Mouse (Mus musculus) megakaryocyte-erythroid progenitor cell, adult 5-6 weeks (primary cell): Measurements from ENCODE around the gene E4f1. TPM values are rescaled to one million over a fixed set of nuclear protein-coding genes. Genes with fewer than 3 reads are reported as not detected.
"Not testable (repeated sequence)": the region's sequence is repeated elsewhere in the genome, so short reads cannot be mapped to it uniquely, and the experiment has no call there.

Experiments
- ATAC-seq: replicated peaks from 2 replicates; pipeline ENCODE4 v1.8.0; 2016; ENCODE audit warnings: mild to moderate bottlenecking, inconsistent platforms; ENCODE audit not compliant: severe bottlenecking, poor library complexity, low FRiP score, low TSS enrichment
- total RNA-seq, 2 experiments: library from RNA; stranded (forward) in 1 of 2; stranded (reverse) in 1 of 2; fragments of 200-1000, 215-1000 nt in 1 of 2; fragments of >200 nt in 1 of 2; fragmentation: Nextera tagmentation in 1 of 2; gene quantifications; 2 replicates each; pipeline ENCODE4 v1.2.3; 2014 to 2017

Gene E4f1
- total RNA-seq, 2 experiments from 2014 or later, result 20.8 to 60.9 TPM

DNA sequence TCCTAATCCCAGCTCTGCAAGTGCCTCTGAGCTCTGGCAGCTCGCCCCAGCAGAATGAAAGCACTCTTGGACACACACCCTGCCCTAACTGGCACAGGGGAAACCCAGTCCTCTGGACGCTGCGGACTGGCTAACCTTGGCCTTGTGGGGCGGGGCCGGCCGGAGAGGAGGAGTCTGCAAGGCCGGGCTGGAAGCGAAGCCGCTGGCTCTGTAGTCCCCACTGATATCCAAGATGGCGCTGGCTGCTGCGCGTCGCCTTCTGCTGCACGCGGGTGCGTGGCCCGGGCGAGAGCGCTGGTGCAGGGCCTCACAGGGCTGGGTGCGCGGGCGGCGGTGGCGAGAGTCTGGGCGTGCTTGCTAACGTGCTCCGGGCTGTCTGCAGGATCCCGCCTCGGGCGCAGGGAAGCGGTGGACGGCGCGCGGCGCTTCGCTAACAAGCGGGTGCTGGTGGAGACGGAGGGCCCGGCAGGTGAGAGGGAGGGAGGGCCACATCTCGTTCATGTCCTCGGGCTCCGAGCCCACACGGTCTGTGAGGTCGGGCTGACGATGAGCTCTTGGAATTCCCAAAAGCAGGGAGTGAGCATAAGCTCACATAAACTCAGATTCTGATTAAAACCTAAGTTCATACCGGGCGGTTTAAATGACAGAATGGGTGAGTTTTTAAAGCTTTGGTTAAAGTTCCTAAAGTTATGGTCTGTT is 43.5 kb downstream of the E4f1 start, which contains the start of gene Eci1:
Eci1 (plus strand) TSS at position 171 of the 699 bp plus-strand sequence.
- ATAC-seq, result peak; percentile 96

DNA sequence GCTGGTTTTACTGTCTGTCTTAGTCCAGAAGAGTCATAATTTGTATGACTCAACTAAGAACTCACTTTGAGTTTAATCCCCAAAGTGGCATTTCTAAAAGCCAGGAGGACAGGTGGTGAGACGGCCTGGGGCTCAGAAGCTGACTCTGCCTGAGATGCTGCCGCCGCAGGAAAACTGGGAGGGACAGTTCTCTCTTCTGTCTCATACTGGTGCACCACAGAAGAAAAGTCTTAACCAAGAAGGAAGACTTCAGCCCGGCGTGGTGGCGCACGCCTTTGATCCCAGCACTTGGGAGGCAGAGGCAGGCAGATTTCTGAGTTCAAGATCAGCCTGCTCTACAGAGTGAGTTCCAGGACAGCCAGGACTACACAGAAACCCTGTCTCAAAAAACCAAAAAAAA is 44.2 kb downstream of the E4f1 start:
- no peak for ATAC-seq

DNA sequence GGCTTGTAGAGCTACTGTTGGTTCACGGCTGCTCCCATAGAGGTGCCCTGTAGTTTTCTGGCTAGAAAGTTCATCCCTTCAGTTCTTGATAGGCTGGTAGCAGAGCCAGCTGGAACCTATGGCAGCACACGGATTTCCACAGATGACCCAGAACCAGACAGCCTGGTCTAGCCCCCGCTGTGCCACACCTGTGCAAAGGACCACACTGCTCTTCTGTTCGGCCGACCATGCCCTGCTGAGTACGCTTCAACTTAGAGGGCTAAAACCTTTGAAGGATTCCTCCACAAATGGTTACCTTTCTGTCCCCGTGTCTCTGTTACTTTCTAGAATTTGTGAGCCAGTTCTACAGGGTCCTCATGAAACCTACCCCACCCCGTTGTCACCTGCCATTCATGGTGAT is 44.8 kb downstream of the E4f1 start:
- ATAC-seq, result not testable (repeated sequence)

DNA sequence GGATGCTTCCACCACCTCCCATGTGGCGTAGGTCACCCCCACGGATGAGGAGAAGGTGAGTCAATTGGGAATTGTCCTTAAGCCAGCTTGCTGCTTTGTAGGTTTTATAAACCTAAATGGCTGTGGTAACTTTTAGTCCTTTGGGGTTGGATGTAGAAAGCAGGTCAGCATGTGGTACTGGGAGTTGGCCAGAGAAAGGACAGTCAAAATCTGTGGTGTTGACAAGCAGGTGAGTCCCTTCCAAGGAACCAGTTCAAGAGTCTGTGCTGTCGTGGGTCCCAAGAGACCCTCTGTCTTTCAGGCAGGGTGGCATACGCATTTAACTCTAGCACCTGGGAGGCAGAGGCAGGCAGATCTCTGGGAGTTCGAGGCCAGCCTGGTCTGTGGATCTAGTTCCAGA is 45.6 kb downstream of the E4f1 start:
- no peak for ATAC-seq

DNA sequence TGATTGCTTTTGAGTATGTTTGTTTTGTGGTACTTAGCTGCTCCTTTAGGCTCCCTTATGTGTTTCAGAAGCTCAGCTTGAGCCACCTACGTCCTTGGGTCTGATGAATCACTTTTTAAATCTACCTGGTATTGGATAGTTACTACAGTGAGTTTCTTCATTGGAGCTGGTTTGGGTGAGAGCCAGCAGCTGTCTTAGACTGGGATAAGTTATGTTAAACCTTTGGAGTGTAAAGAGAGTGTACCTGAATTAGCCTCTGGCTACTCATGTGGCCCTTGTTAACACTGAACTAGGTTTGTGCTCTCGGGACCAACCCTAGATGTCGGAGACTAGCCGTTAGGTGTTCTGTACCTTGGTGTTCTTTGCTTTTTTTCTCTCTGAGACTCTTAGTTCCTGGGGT is 47.0 kb downstream of the E4f1 start:
- no peak for ATAC-seq

DNA sequence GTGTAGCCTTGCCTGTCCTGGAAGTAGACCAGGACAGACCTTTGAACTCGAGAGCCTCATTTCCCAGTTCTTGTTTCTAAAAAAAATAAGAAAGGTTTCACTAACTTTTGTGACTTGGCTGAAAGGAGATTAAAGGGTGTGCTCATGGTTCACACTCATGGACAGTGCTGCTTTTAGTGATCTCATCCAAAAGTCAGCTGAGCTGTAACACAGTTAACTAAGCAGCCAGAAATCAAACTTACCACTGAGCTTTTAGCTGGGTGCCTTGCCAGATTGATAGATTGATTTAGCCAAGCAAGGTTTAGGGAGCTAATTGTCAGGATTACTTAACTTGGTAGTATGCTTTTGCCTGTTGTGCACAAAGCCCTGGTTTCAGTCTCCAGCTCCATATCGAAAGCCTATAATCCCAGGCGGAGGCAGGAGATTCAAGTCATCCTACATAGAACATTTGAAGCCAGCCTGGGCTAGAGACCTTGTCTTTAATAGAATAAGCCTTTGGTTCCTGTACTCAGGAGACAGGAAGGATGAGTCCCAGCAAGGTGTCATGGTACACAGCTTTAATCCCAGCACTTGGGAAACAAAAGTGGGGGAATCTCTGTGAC is 54.0 kb downstream of the E4f1 start:
- no peak for ATAC-seq

DNA sequence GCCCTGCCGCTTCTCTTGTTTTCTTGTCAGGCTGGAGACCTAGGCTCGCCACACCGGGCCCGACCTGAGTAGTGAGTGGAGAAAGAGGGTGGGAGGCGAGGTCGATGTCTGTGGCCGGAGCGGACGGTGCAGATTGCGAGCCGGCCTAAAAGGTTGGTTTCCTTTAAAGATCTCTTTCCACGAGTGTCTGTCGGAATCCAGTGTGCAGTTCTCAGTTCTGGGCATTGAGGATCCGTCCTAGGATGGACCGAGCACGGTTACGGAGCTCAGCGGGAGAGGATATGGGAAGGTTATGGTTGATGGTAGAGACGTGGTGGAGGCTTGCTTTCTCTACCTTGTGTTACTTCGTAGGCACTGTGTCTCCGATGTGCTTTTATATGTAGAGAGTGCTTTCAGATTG is 55.1 kb downstream of the E4f1 start:
- ATAC-seq, result no peak

DNA sequence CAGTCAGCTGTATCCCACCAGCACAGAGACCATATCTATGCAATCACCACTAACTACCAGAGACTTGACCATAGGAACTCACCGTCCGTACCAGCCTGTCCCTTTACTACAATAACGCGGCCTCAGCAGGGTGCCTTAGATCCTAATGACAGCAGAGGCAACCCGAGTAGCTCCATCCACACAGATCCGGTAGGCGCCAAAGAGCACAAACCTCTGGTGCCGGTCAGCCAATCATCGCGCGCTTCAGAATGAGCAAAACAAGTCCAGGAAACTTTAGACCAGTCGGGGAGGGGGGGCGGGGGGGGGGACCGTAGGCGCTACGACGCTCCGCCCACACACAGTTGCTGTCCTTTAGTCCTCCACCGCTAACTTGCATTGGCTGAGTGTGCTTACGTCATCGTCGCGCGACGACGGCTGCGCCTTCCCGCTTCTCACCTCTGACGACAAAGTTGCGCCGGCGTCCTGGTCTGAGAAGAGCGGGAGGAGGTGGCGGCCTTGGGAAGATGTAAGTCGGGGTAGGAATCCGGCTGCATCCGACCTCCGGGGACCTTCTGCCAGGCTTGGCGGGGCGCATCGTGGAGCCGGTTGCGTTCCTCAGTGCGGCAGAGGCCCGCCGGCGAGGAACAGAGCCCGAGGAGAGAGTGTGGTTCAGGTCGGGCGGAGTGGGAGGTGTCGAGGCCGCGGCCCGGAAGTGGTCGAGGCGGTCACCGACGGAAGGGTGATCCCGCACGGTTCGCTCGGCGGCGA is 55.7 kb downstream of the E4f1 start, which contains the start of gene Rnps1:
Rnps1 (plus strand) TSS at position 336 of the 747 bp plus-strand sequence.
- peak; percentile 84 for ATAC-seq

DNA sequence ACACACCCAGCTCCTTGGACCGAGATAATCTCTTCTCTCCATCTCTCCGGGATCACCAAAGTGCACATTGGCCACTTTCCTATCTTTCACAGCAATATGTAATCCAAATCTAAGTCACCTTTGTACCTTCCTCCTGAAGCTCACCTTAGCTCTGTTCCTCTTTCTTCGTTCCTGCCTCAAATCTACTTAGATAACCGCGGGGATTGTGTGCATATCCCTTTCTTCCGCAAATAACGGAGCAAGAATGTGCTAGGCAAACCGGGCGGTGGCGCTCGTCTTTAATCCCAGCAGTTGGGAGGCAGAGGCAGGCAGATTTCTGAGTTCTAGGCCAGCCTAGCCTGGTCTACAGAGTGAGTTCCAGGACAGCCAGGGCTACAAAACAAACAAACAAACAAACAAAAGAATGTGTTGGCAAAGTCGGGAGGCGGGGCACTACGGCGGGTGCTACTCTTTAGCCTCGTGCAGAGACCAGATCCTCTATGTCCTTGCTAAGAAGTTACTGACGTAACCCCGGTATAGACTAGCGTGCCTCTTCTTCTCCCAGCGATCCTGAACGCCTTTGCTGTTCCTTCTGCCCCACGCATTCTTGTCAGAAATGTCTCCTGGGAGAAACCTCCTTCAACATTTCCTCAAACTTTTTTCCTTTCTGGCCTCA is 56.4 kb downstream of the E4f1 start:
- ATAC-seq, result no peak

DNA sequence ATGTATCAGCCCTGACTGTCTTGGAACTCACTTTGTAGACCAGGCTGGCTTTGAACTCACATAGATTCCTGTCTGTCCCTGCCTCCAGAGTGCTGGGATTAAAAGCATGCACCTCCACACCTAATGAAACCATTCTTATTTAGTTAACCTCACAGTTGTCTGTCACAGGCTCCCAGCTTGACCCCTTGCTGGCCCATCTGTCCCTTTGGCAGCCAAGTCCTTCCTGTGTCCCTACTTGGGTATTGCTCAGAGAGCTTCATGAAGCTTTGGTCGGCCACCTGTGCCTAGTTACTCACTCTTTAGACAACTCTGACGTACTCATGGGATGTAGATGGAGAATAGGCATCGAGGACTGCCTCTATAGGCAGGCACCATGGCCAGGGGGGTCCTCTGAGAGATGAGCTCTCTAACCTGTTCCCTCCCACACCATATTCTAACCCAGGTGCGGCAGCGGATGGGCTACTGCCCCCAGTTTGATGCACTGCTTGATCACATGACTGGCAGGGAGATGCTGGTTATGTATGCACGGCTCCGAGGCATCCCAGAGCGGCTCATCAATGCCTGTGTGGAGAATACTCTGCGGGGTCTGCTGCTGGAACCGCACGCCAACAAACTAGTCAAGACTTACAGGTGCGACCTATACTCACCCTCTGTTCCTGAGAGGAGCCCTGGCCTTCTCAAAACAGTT is 62.9 kb downstream of the E4f1 start:
- no peak for ATAC-seq

DNA sequence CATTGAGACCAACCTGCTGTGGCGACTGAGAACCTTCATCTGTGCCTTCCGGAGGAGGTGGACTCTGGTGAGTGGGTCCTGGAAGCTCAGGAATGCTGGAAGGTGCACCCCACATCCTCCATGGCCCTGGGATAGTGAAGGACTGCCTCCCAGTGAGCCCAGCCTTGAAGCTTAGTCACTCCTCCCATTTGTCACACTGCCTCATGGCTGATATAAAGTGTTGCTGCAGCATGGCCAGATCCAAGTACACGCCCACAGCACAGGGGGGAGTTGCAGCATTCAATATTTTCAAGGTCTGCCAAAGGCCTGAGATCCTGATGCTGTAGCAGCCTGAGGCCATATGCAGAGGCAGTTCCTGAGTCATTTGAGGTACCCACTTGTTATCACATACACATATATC is 67.7 kb downstream of the E4f1 start:
- no peak for ATAC-seq

DNA sequence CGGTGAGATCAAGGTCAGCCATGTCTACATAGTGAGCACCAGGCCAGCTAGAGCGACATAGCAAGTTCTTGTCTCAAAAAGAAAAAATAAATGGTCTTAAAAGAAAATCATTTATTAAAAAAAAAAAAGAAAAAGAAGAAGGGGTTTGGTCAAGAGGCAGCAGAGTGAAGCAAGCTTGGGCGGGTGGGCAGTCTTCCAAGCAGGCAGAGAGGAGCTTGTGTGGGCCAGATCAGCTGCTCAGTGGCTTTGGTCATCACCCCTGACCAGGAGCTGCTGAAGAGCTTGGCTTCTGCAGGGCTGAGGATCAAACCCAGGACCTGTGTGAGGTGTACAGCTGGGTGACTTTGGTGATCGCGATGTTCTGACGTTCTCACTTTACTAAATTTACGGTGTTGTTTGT is 75.7 kb downstream of the E4f1 start:
- no peak for ATAC-seq

Other genes starting within 250 kb of the E4f1 start
- gene Tedc2, start 249.5 kb downstream of the E4f1 start, total RNA-seq (2014; fragmentation: Nextera tagmentation), result 19.8 and 31.0 TPM in 2 replicates
- 16.8 and 18.0 TPM in 2 replicates for gene Tedc2, start 249.5 kb downstream of the E4f1 start, total RNA-seq (2017)
- gene Ccnf, start 218.8 kb downstream of the E4f1 start, total RNA-seq (2014; fragmentation: Nextera tagmentation), result 34.7 and 40.9 TPM in 2 replicates
- gene Ccnf, start 218.8 kb downstream of the E4f1 start, total RNA-seq (2017), result 17.5 and 24.4 TPM in 2 replicates
- not detected in 2 replicates for gene Abca17, start 119.2 kb downstream of the E4f1 start, total RNA-seq (2014; fragmentation: Nextera tagmentation)
- not detected in 2 replicates for gene Abca17, start 119.2 kb downstream of the E4f1 start, total RNA-seq (2017)
- 103 and 105 TPM in 2 replicates for gene Abca3, start 118.4 kb downstream of the E4f1 start, total RNA-seq (2014; fragmentation: Nextera tagmentation)
- gene Abca3, start 118.4 kb downstream of the E4f1 start, total RNA-seq (2017), result 30.3 and 39.6 TPM in 2 replicates
- 325 and 334 TPM in 2 replicates for gene Rnps1, start 55.7 kb downstream of the E4f1 start, total RNA-seq (2014; fragmentation: Nextera tagmentation)
- gene Rnps1, start 55.7 kb downstream of the E4f1 start, total RNA-seq (2017), result 263 and 290 TPM in 2 replicates
- 79.7 and 88.7 TPM in 2 replicates for gene Eci1, start 43.7 kb downstream of the E4f1 start, total RNA-seq (2014; fragmentation: Nextera tagmentation)
- gene Eci1, start 43.7 kb downstream of the E4f1 start, total RNA-seq (2017), result 33.3 and 37.6 TPM in 2 replicates
- gene Dnase1l2, start 27.2 kb downstream of the E4f1 start, total RNA-seq (2014; fragmentation: Nextera tagmentation), result 1.2 and 5.0 TPM in 2 replicates
- gene Dnase1l2, start 27.2 kb downstream of the E4f1 start, total RNA-seq (2017), result 0.34 and 2.9 TPM in 2 replicates
- gene Pgp, start 79 bp upstream of the E4f1 start, total RNA-seq (2014; fragmentation: Nextera tagmentation), result 32.8 and 43.6 TPM in 2 replicates
- gene Pgp, start 79 bp upstream of the E4f1 start, total RNA-seq (2017), result 21.9 and 23.4 TPM in 2 replicates
- not detected in 2 replicates for gene Bricd5, start 3.6 kb upstream of the E4f1 start, total RNA-seq (2014; fragmentation: Nextera tagmentation)
- 0.80 TPM in 1 of 2 replicates, not detected in the other for gene Bricd5, start 3.6 kb upstream of the E4f1 start, total RNA-seq (2017)
- 35.8 and 38.7 TPM in 2 replicates for gene Mlst8, start 8.8 kb upstream of the E4f1 start, total RNA-seq (2014; fragmentation: Nextera tagmentation)
- 17.2 and 36.1 TPM in 2 replicates for gene Mlst8, start 8.8 kb upstream of the E4f1 start, total RNA-seq (2017)
- gene Caskin1, start 18.3 kb upstream of the E4f1 start, total RNA-seq (2014; fragmentation: Nextera tagmentation), result not detected in 2 replicates
- not detected in 2 replicates for gene Caskin1, start 18.3 kb upstream of the E4f1 start, total RNA-seq (2017)
- 111 and 143 TPM in 2 replicates for gene Traf7, start 57.6 kb upstream of the E4f1 start, total RNA-seq (2014; fragmentation: Nextera tagmentation)
- 66.3 and 84.8 TPM in 2 replicates for gene Traf7, start 57.6 kb upstream of the E4f1 start, total RNA-seq (2017)
- not detected in 2 replicates for gene Rab26, start 63.9 kb upstream of the E4f1 start, total RNA-seq (2014; fragmentation: Nextera tagmentation)
- 1.3 TPM in 1 of 2 replicates, not detected in the other for gene Rab26, start 63.9 kb upstream of the E4f1 start, total RNA-seq (2017)
- 17.2 and 20.5 TPM in 2 replicates for gene Pkd1, start 79.5 kb upstream of the E4f1 start, total RNA-seq (2014; fragmentation: Nextera tagmentation)
- gene Pkd1, start 79.5 kb upstream of the E4f1 start, total RNA-seq (2017), result 4.6 and 5.4 TPM in 2 replicates
- 70.8 and 101 TPM in 2 replicates for gene Tsc2, start 162.3 kb upstream of the E4f1 start, total RNA-seq (2014; fragmentation: Nextera tagmentation)
- 39.0 and 44.3 TPM in 2 replicates for gene Tsc2, start 162.3 kb upstream of the E4f1 start, total RNA-seq (2017)
- 7.8 and 14.1 TPM in 2 replicates for gene Nthl1, start 162.4 kb upstream of the E4f1 start, total RNA-seq (2014; fragmentation: Nextera tagmentation)
- 4.6 and 12.9 TPM in 2 replicates for gene Nthl1, start 162.4 kb upstream of the E4f1 start, total RNA-seq (2017)
- 1.0 TPM in 1 of 2 replicates, not detected in the other for gene Slc9a3r2, start 180.0 kb upstream of the E4f1 start, total RNA-seq (2014; fragmentation: Nextera tagmentation)
- gene Slc9a3r2, start 180.0 kb upstream of the E4f1 start, total RNA-seq (2017), result 0.38 and 1.6 TPM in 2 replicates
- gene Npw, start 188.1 kb upstream of the E4f1 start, total RNA-seq (2014; fragmentation: Nextera tagmentation), result 2.0 TPM in 1 of 2 replicates, not detected in the other
- gene Npw, start 188.1 kb upstream of the E4f1 start, total RNA-seq (2017), result not detected in 2 replicates
- 44.9 and 65.2 TPM in 2 replicates for gene Zfp598, start 199.4 kb upstream of the E4f1 start, total RNA-seq (2014; fragmentation: Nextera tagmentation)
- 24.7 and 32.1 TPM in 2 replicates for gene Zfp598, start 199.4 kb upstream of the E4f1 start, total RNA-seq (2017)
- not detected in 2 replicates for gene Syngr3, start 219.6 kb upstream of the E4f1 start, total RNA-seq (2014; fragmentation: Nextera tagmentation)
- not detected in 2 replicates for gene Syngr3, start 219.6 kb upstream of the E4f1 start, total RNA-seq (2017)
- gene Gfer, start 225.8 kb upstream of the E4f1 start, total RNA-seq (2014; fragmentation: Nextera tagmentation), result 39.2 and 44.6 TPM in 2 replicates
- 67.2 and 87.0 TPM in 2 replicates for gene Gfer, start 225.8 kb upstream of the E4f1 start, total RNA-seq (2017)
- 3.5 TPM in 1 of 2 replicates, not detected in the other for gene Noxo1, start 225.9 kb upstream of the E4f1 start, total RNA-seq (2014; fragmentation: Nextera tagmentation)
- 0.53 and 2.0 TPM in 2 replicates for gene Noxo1, start 225.9 kb upstream of the E4f1 start, total RNA-seq (2017)
- 58.4 and 91.1 TPM in 2 replicates for gene Tbl3, start 237.3 kb upstream of the E4f1 start, total RNA-seq (2014; fragmentation: Nextera tagmentation)
- 48.9 and 54.8 TPM in 2 replicates for gene Tbl3, start 237.3 kb upstream of the E4f1 start, total RNA-seq (2017)
- gene Rnf151, start 247.8 kb upstream of the E4f1 start, total RNA-seq (2014; fragmentation: Nextera tagmentation), result 0.72 TPM in 1 of 2 replicates, not detected in the other
- gene Rnf151, start 247.8 kb upstream of the E4f1 start, total RNA-seq (2017), result 0.27 TPM in 1 of 2 replicates, not detected in the other
- 6,242 and 6,563 TPM in 2 replicates for gene Rps2, start 247.8 kb upstream of the E4f1 start, total RNA-seq (2014; fragmentation: Nextera tagmentation)
- 1,324 and 2,144 TPM in 2 replicates for gene Rps2, start 247.8 kb upstream of the E4f1 start, total RNA-seq (2017)